Mouse (Mus musculus) olfactory bulb, adult 2 months (tissue): ENCODE results near the gene Micall1.

ENCODE experiments used
- CTCF ChIP-seq: fragments of 200-500 bp; IDR thresholded peaks from 2 replicates; pipeline ENCODE4 v1.5.1; 2012; ENCODE audit warnings: low read depth, mild to moderate bottlenecking, low read length, moderate library complexity; ENCODE audit not compliant: insufficient read depth
- POLR2A ChIP-seq: fragments of 200-500 bp; IDR thresholded peaks from 2 replicates; pipeline ENCODE4 v1.6.1; 2012; ENCODE audit warnings: mild to moderate bottlenecking, low read depth, low read length, moderate library complexity; ENCODE audit not compliant: insufficient read depth

GRCm38 (mm10) chr15:79143316-79143715 is 34.6 kb downstream of the Micall1 start:
- TF ChIP-seq CTCF (no peak), POLR2A (no peak)
